Mouse (Mus musculus) G1E (cell line): ENCODE data around the gene Ropn1.

Experiments
- CTCF ChIP-seq: IDR thresholded peaks from 2 replicates; pipeline ENCODE4 v1.5.1; 2012; ENCODE audit warnings: low read depth, low read length, inconsistent platforms, mixed read lengths
- GATA1 ChIP-seq: IDR thresholded peaks from 2 replicates; pipeline ENCODE4 v1.6.1; 2012; ENCODE audit warnings: borderline replicate concordance, low read length, inconsistent platforms, mixed read lengths

DNA sequence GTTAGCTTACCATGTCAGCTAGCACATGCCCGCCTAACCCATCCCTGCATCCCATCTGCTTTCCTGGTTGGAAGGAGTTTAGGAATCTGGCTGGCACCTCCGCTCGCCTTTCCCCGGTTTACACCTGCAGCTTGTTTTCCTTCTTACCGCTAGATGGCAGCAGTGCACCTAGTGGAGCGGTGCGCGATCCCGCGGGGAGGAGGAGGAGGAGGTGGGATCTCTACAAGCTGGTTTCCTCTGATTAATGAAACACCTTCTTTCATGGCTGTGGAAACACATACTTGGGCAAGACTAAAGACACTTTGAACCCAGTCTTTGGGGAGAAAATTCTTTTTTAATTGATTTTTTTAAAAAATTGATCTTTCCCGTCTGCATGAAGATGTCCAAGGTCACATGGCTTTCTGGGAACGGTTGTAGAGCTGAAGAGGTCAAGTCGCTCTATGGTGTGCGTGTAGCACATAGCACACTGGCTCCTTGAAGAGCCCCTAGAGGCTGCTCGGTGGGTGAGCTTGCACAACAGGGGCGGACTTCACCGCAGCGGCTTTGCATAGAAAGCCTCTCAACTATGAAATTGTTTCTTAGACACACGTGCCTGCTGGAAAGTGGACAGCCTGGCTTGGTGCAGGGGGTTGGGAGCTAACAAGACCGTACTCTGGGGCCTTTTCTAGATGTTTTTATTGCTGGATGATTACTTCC lies 17.5 kb downstream of the Ropn1 start:
- TF ChIP-seq CTCF (peak; percentile 67), GATA1 (no peak)
